Mouse (Mus musculus): ENCODE data around the gene S1pr2. TPM values are rescaled to one million over a fixed set of nuclear protein-coding genes. Genes with fewer than 3 reads are reported as not detected.

Gene S1pr2
- 4.7 TPM for total RNA-seq (2023)

GRCm38 (mm10) chr9:20976216-20976960 is at the start of gene S1pr2:
Gene S1pr2 (minus strand): TSS chr9:20976781.

GRCm38 (mm10) chr9:21015571-21016130 is 39.1 kb upstream of the S1pr2 start, which contains the start of gene Icam1:
Gene Icam1 (plus strand): TSS chr9:21015985.

GRCm38 (mm10) chr9:21002627-21003551 is 26.3 kb upstream of the S1pr2 start, which contains the start of gene Mrpl4:
Gene Mrpl4 (plus strand): TSS chr9:21002738.

GRCm38 (mm10) chr9:20959430-20959938 is 17.1 kb downstream of the S1pr2 start, which contains the start of gene Dnmt1:
Gene Dnmt1 (minus strand): TSS chr9:20959888.

Other genes with a start within 250 kb of the S1pr2 start
- not detected for gene Olfm2, start 230.4 kb downstream of the S1pr2 start, total RNA-seq (2023)
- gene Col5a3, start 161.7 kb downstream of the S1pr2 start, total RNA-seq (2023): 0.12 TPM
- gene Rdh8, start 158.3 kb downstream of the S1pr2 start, total RNA-seq (2023): not detected
- 51.6 TPM for gene A230050P20Rik, start 108.1 kb downstream of the S1pr2 start, total RNA-seq (2023)
- 2.5 TPM for gene Angptl6, start 97.1 kb downstream of the S1pr2 start, total RNA-seq (2023)
- gene Ppan, start 88.6 kb downstream of the S1pr2 start, total RNA-seq (2023): 87.1 TPM
- 188 TPM for gene Eif3g, start 78.2 kb downstream of the S1pr2 start, total RNA-seq (2023)
- 82.3 TPM for gene Dnmt1, start 16.9 kb downstream of the S1pr2 start, total RNA-seq (2023)
- 53.2 TPM for gene Mrpl4, start 26.0 kb upstream of the S1pr2 start, total RNA-seq (2023)
- 19.5 TPM for gene Icam1, start 39.2 kb upstream of the S1pr2 start, total RNA-seq (2023)
- gene Icam4, start 52.6 kb upstream of the S1pr2 start, total RNA-seq (2023): not detected
- gene Icam5, start 55.3 kb upstream of the S1pr2 start, total RNA-seq (2023): 0.18 TPM
- not detected for gene Zglp1, start 90.3 kb upstream of the S1pr2 start, total RNA-seq (2023)
- gene Gm49373, start 96.3 kb upstream of the S1pr2 start, total RNA-seq (2023): 0.83 TPM
- gene Fdx1l, start 96.8 kb upstream of the S1pr2 start, total RNA-seq (2023): 27.6 TPM
- 9.4 TPM for gene Gm38431, start 115.2 kb upstream of the S1pr2 start, total RNA-seq (2023)
- 112 TPM for gene Raver1, start 115.2 kb upstream of the S1pr2 start, total RNA-seq (2023)
- gene Tyk2, start 154.5 kb upstream of the S1pr2 start, total RNA-seq (2023): 50.3 TPM
- gene Cdc37, start 173.2 kb upstream of the S1pr2 start, total RNA-seq (2023): 131 TPM
- gene Pde4a, start 188.9 kb upstream of the S1pr2 start, total RNA-seq (2023): 1.6 TPM

Data from CD4-positive naive resting alpha-beta T cell, adult 57 days (primary cell).